Mouse (Mus musculus) central nervous system, embryonic 18 days (tissue): Measurements from ENCODE around the gene Rapgef6. TPM values are rescaled to one million over a fixed set of nuclear protein-coding genes. Genes with fewer than 3 reads are reported as not detected.

Source experiments
- polyA plus RNA-seq: library from polyadenylated mRNA; depleted of rRNA; stranded (reverse); fragments of >200 nt; gene quantifications from 2 replicates; pipeline ENCODE4 v1.2.3, GENCODE M21; 2012; rRNA removed

The Rapgef6 gene
- 27.1 and 29.2 TPM in 2 replicates for polyA plus RNA-seq

GRCm38 (mm10) chr11:54522529-54523430, at the start of gene Rapgef6:
Gene Rapgef6 (plus strand): TSS chr11:54522847.

Other genes with a start within 250 kb of the Rapgef6 start
- 59.0 and 62.9 TPM in 2 replicates for gene Acsl6, start 219.0 kb upstream of the Rapgef6 start, polyA plus RNA-seq
- gene Meikin, start 152.2 kb upstream of the Rapgef6 start, polyA plus RNA-seq, result not detected in 2 replicates
- 9.9 and 10.8 TPM in 2 replicates for gene Fnip1, start 84.6 kb upstream of the Rapgef6 start, polyA plus RNA-seq